Mouse (Mus musculus) brain, embryonic 14.5 days (tissue): Measurements from ENCODE around the gene Gls2.
A peak's percentile ranks its signal among the peaks of the same experiment; 100 is the strongest.

ENCODE experiments used
- CTCF ChIP-seq: fragments of 200-500 bp; IDR thresholded peaks from 2 replicates; pipeline ENCODE4 v1.5.1; 2012; ENCODE audit warnings: inconsistent platforms, mild to moderate bottlenecking, moderate library complexity, borderline replicate concordance; ENCODE audit not compliant: insufficient read depth, insufficient read length; ENCODE audit errors: extremely low read depth
- POLR2A ChIP-seq: fragments of 200-500 bp; IDR thresholded peaks from 2 replicates; pipeline ENCODE4 v1.6.1; 2012; ENCODE audit warnings: mild to moderate bottlenecking, inconsistent platforms, borderline replicate concordance; ENCODE audit not compliant: poor library complexity, insufficient read depth, insufficient read length, severe bottlenecking; ENCODE audit errors: extremely low read depth

GRCm38 (mm10) chr10:128232420-128232985 is 38.2 kb downstream of the Gls2 start:
- TF ChIP-seq POLR2A = no peak
- TF ChIP-seq CTCF = peak; percentile 68; the same call in 1 of the 2 replicates
